Comparison of ENCODE assay signal across 25 mouse cellular contexts in the genomic region with DNA sequence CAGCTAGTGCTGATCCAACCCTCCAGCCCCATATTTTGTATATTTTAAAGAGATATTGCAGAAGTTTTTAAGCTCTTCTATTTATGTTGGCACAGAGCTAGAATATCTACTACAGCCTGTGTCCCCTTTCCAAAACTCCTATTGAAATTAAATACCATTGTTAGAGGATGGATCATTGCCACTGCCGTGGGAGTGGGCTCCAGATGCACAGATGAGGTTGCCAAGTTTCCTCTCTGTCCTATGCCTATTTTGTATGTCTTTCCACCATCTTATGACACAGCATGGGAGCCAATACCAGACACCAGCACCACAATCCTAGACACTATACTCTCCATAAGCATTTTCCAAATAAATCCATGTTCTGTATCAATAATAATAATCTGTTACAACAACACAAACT.
DNase-seq lines count a peak whose midpoint lies in the region; ATAC-seq lines count a peak whose summit lies in the region.
"Had no signal": no experiment of that assay in that cellular context is flagged by ENCODE, and none has a peak within 500 bp of the region (broad histone marks: within the 10 kb centered on the region; RNA-seq: fewer than 3 reads in every experiment).

No protein-coding gene starts in this region.

- no peak for ATAC-seq in embryonic facial prominence, embryonic 14.5 days (ENCODE audit: low read depth)
- ATAC-seq: activated CD4-positive, CD25-positive, alpha-beta regulatory T cell, adult 4 months; forebrain, embryonic 14.5 days; forebrain, postnatal 0 days had no signal

- H3K4me3 ChIP-seq in embryonic facial prominence, embryonic 14.5 days (ENCODE audit: low read depth, low read length) = no peak overlapping the region
- no peak overlapping the region for H3K4me3 ChIP-seq in embryonic facial prominence, embryonic 10.5 days
- H3K4me3 ChIP-seq: embryonic facial prominence, embryonic 15.5 days; gastrocnemius, adult 2 months; hindbrain, embryonic 12.5 days; hindbrain, embryonic 15.5 days had no signal

- H3K36me3 ChIP-seq in embryonic facial prominence, embryonic 14.5 days (ENCODE audit: control insufficient read depth, insufficient read depth, low read length) = no peaks in the 10 kb centered on the region
- H3K36me3 ChIP-seq in embryonic facial prominence, embryonic 10.5 days (replicated peaks) = no peaks in the 10 kb centered on the region
- H3K36me3 ChIP-seq: embryonic facial prominence, embryonic 15.5 days; hindbrain, embryonic 12.5 days; hindbrain, embryonic 15.5 days had no signal

- H3K27me3 ChIP-seq in embryonic facial prominence, embryonic 14.5 days (replicated peaks; ENCODE audit: control insufficient read depth, insufficient read depth, low read length) = no peaks in the 10 kb centered on the region
- no peaks in the 10 kb centered on the region for H3K27me3 ChIP-seq in embryonic facial prominence, embryonic 10.5 days (replicated peaks; ENCODE audit: low read depth, poor library complexity, severe bottlenecking)
- H3K27me3 ChIP-seq: embryonic facial prominence, embryonic 15.5 days; hindbrain, embryonic 12.5 days; hindbrain, embryonic 15.5 days had no signal

- no peak overlapping the region for H3K9ac ChIP-seq in embryonic facial prominence, embryonic 14.5 days (ENCODE audit: low read depth, low read length)
- H3K9ac ChIP-seq: embryonic facial prominence, embryonic 15.5 days; forebrain, postnatal 0 days; hindbrain, embryonic 12.5 days; hindbrain, embryonic 15.5 days had no signal

- no peak overlapping the region for H3K4me2 ChIP-seq in embryonic facial prominence, embryonic 14.5 days (ENCODE audit: low read depth, low read length)
- H3K4me2 ChIP-seq: embryonic facial prominence, embryonic 15.5 days; heart, embryonic 11.5 days; hindbrain, embryonic 12.5 days; hindbrain, embryonic 15.5 days had no signal

- H3K4me1 ChIP-seq in embryonic facial prominence, embryonic 14.5 days (ENCODE audit: control insufficient read depth, insufficient read depth, low read length) = peaks cover 5% of the 10 kb centered on the region
- 0 out of 2 replicates have a peak, but pooled peaks cover 5% of the 10 kb centered on the region for H3K4me1 ChIP-seq in embryonic facial prominence, embryonic 10.5 days
- H3K4me1 ChIP-seq: hindbrain, embryonic 12.5 days; hindbrain, embryonic 15.5 days had no signal

- peak; percentile 45 for DNase-seq in embryonic facial prominence, embryonic 14.5 days (ENCODE audit: low spot score)
- DNase-seq in embryonic facial prominence, embryonic 10.5 days (ENCODE audit: low spot score) = no peak
- peak; percentile 63 to 87 for DNase-seq in layer of hippocampus, adult 18-20 months (ENCODE audit: low spot score in 2 of 2)
- peak; percentile 53 for DNase-seq in layer of hippocampus, adult 9-10 months (ENCODE audit: low spot score)
- DNase-seq in layer of hippocampus, postnatal 14 days (ENCODE audit: low spot score in 2 of 2) = peak; percentile 22 to 36
- DNase-seq in right cerebral cortex, adult 18-20 months = no peak
- DNase-seq in left cerebral cortex, adult 11 months (ENCODE audit: low spot score) = no peak
- DNase-seq in thymus, postnatal 4 days = no peak
- DNase-seq: adrenal gland, postnatal 10 days; adrenal gland, postnatal 36 days; cerebellum, adult 11 months; cerebellum, adult 2 months; cerebellum, adult 9-11 months; cerebellum, postnatal 25 days; embryo, embryonic 11 days; forebrain, postnatal 0 days; gastrocnemius, adult 2 months; gastrocnemius, postnatal 14 days; heart, adult 11 months had no signal

- no peak overlapping the region for H3K27ac ChIP-seq in embryonic facial prominence, embryonic 14.5 days (replicated peaks; ENCODE audit: low read depth, low read length)
- no peak overlapping the region for H3K27ac ChIP-seq in embryonic facial prominence, embryonic 10.5 days (replicated peaks)
- H3K27ac ChIP-seq: embryonic facial prominence, embryonic 15.5 days; gastrocnemius, adult 2 months; hindbrain, embryonic 12.5 days; hindbrain, embryonic 15.5 days had no signal

- WGBS in embryonic facial prominence, embryonic 14.5 days = 45% methylated on average over 1 of the region's 1 CpGs
- 75% methylated on average over 1 of the region's 1 CpGs for WGBS in embryonic facial prominence, embryonic 10.5 days

- no peaks in the 10 kb centered on the region for H3K9me3 ChIP-seq in embryonic facial prominence, embryonic 14.5 days (ENCODE audit: control insufficient read depth, low read length)
- H3K9me3 ChIP-seq in embryonic facial prominence, embryonic 10.5 days = no peaks in the 10 kb centered on the region
- H3K9me3 ChIP-seq: embryonic facial prominence, embryonic 15.5 days; hindbrain, embryonic 12.5 days; hindbrain, embryonic 15.5 days had no signal

Comparison
In these comparisons a context has a peak if more than half of its experiments do, and no peak if none do; other contexts are left out.
1. DNase-seq: peak in embryonic facial prominence, embryonic 14.5 days (single experiment), layer of hippocampus, adult 18-20 months (2 of 2), layer of hippocampus, adult 9-10 months (single experiment) and layer of hippocampus, postnatal 14 days (2 of 2); none in embryonic facial prominence, embryonic 10.5 days (single experiment), right cerebral cortex, adult 18-20 months (single experiment), left cerebral cortex, adult 11 months (single experiment) and thymus, postnatal 4 days (single experiment).